Mouse (Mus musculus): Measurements from ENCODE around the gene Mfsd8. TPM values are rescaled to one million over a fixed set of nuclear protein-coding genes. Genes with fewer than 3 reads are reported as not detected.
A peak's percentile ranks its signal among the peaks of the same experiment; 100 is the strongest.
"Not testable (repeated sequence)": the region's sequence is repeated elsewhere in the genome, so short reads cannot be mapped to it uniquely, and the experiment has no call there.

The Mfsd8 gene
- 6.2 TPM in 2 replicates for polyA plus RNA-seq (2016; fragmentation: Nextera tagmentation; extraction: Ambion mirVana)

DNA sequence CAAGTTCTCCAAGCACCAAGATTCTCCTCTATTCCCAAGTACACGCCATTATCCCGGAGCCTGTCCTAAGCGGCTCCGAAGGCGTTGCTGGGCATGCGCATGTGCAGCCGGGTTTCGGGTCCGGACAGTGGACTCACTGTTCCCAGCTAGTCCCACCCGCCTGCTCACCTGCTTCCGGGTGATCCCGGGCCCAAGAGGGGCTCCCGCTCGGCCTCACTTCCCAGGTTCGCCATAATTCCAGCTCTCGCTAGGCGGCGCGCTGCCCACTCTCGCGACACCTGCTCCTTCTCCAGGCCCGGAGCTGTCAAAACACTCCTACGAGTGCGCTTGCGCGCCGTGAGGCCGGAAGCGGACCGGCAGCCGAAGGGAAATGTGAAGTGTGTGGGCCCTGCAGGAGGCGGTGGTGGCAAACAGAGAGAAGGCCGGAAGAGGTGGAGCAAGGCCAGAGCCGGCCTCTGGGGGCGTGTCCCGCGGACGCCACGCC is at the start of gene Mfsd8:
Gene Mfsd8, minus strand, starts transcription at position 414 of the 484 bp plus-strand sequence.
- 1% methylated on average over 39 of the region's 39 CpGs for WGBS
- not testable (repeated sequence) for H3K9me3 ChIP-seq
- H3K27ac ChIP-seq (replicated peaks), result peak within 1 kb of the TSS; percentile 81

GRCm38 (mm10) chr3:40894336-40894735 is 47.6 kb upstream of the Mfsd8 start:
- not testable (repeated sequence) for H3K27me3 ChIP-seq (replicated peaks; ENCODE audit: low read depth, poor library complexity, severe bottlenecking); H3K4me1 ChIP-seq; H3K36me3 ChIP-seq (replicated peaks); H3K9me3 ChIP-seq
- peak; percentile 47 for DNase-seq (ENCODE audit: low spot score)
- H3K4me3 ChIP-seq, result peak overlapping the region; percentile 64
- H3K27ac ChIP-seq (replicated peaks), result peak overlapping the region; percentile 57; the same call in 1 of the 2 replicates
- WGBS, result under 1% methylated on average over 22 of the region's 24 CpGs

More for the DNA sequence above, at the start of gene Mfsd8:
- H3K27me3 ChIP-seq (replicated peaks; ENCODE audit: low read depth, poor library complexity, severe bottlenecking); H3K36me3 ChIP-seq (replicated peaks); H3K4me1 ChIP-seq: not testable (repeated sequence)
- peak within 1 kb of the TSS; percentile 60 for H3K4me3 ChIP-seq
- DNase-seq (ENCODE audit: low spot score), result peak; percentile 98

- H3K36me3 ChIP-seq (replicated peaks); H3K4me1 ChIP-seq; H3K27me3 ChIP-seq (replicated peaks; ENCODE audit: low read depth, poor library complexity, severe bottlenecking); H3K9me3 ChIP-seq: not testable (repeated sequence)
- peak overlapping the region; percentile 64 for H3K4me3 ChIP-seq
- H3K27ac ChIP-seq (replicated peaks), result peak overlapping the region; percentile 66
- WGBS, result under 1% methylated on average over 38 of the region's 38 CpGs
- DNase-seq (ENCODE audit: low spot score), result peak; percentile 99
Measured at GRCm38 (mm10) chr3:40893816-40894258, 47.2 kb upstream of the Mfsd8 start.

DNA sequence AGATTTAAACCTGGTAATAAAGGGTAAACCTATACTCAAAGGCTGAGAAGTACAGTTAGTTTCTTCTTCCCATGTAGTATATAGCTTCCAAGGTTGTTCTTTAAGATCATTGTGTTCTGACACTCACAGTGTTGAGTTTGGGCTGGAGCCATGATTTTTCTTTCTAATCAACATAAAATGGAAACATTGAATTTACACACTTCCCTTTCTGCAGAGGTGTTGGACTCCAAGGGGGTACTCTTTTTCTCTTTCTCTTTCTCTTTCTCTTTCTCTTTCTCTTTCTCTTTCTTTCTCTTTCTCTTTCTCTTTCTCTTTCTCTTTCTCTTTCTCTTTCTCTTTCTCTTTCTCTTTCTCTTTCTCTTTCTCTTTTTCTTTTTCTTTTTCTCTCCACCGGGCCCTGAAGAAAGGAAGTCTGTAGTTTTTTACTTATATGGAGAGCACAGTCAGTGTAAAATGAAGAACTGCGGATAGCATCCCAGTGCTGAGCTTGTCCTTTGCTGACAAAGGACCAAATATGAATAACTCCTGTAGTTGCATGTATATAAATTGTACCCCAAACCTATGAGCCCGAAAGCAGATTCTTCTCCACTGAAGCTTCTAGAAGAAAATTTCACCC is 6.5 kb upstream of the Mfsd8 start:
- H3K36me3 ChIP-seq (replicated peaks); H3K9me3 ChIP-seq; H3K4me1 ChIP-seq; H3K27ac ChIP-seq (replicated peaks); H3K4me3 ChIP-seq; DNase-seq (ENCODE audit: low spot score); H3K27me3 ChIP-seq (replicated peaks; ENCODE audit: low read depth, poor library complexity, severe bottlenecking): not testable (repeated sequence)
- 91% methylated on average over 3 of the region's 3 CpGs for WGBS

- not testable (repeated sequence) for H3K4me3 ChIP-seq; DNase-seq (ENCODE audit: low spot score); H3K27me3 ChIP-seq (replicated peaks; ENCODE audit: low read depth, poor library complexity, severe bottlenecking); H3K9me3 ChIP-seq; H3K36me3 ChIP-seq (replicated peaks); H3K4me1 ChIP-seq; H3K27ac ChIP-seq (replicated peaks)
- 94% methylated on average over 2 of the region's 2 CpGs for WGBS
Measured at GRCm38 (mm10) chr3:40847936-40848335, 1.2 kb upstream of the Mfsd8 start.

- H3K36me3 ChIP-seq (replicated peaks); H3K4me1 ChIP-seq; H3K9me3 ChIP-seq; H3K27ac ChIP-seq (replicated peaks); H3K27me3 ChIP-seq (replicated peaks; ENCODE audit: low read depth, poor library complexity, severe bottlenecking): not testable (repeated sequence)
- DNase-seq (ENCODE audit: low spot score), result peak; percentile 65
- 2% methylated on average over 20 of the region's 21 CpGs for WGBS
- H3K4me3 ChIP-seq, result peak overlapping the region; percentile 60
Measured at GRCm38 (mm10) chr3:40847018-40847417, 332 bp upstream of the Mfsd8 start.

- H3K9me3 ChIP-seq; DNase-seq (ENCODE audit: low spot score); H3K4me1 ChIP-seq; H3K36me3 ChIP-seq (replicated peaks); H3K27me3 ChIP-seq (replicated peaks; ENCODE audit: low read depth, poor library complexity, severe bottlenecking): not testable (repeated sequence)
- 0% methylated on average over 4 of the region's 4 CpGs for WGBS
- peak within 1 kb of the TSS; percentile 81 for H3K27ac ChIP-seq (replicated peaks)
- H3K4me3 ChIP-seq, result peak within 1 kb of the TSS; percentile 60
Measured at GRCm38 (mm10) chr3:40846957-40847017, 101 bp upstream of the Mfsd8 start, which contains the start of gene Abhd18. Gene Abhd18 (plus strand): TSS chr3:40846970.

DNA sequence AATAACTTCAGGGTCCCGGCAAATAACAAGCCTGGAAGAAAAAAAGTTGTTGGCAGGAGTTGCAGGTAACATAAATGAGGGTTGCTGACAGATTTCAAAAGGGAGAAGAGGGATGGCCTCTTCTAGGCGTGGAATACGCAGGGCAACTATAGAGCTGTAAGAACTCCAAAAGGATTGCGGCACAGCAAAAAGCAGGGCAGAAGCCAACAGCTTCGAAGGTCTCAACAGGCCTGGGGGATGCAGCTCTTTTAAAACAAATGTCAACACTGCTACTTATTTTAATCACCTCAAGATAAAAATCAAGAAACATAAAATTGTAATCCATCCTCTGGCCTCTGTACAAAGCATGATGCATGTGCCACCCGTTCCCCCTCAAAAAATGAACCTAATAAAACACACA is 1.2 kb downstream of the Mfsd8 start:
- WGBS, result 90% methylated on average over 6 of the region's 6 CpGs
- H3K4me1 ChIP-seq; H3K9me3 ChIP-seq; H3K27me3 ChIP-seq (replicated peaks; ENCODE audit: low read depth, poor library complexity, severe bottlenecking); DNase-seq (ENCODE audit: low spot score); H3K36me3 ChIP-seq (replicated peaks): not testable (repeated sequence)
- Histone ChIP-seq H3K27ac (replicated peaks) (peak overlapping the region; percentile 81), H3K4me3 (peak overlapping the region; percentile 60)

- Histone ChIP-seq H3K36me3 (replicated peaks) (peaks cover 99% of the 10 kb centered on the region), H3K27ac (replicated peaks) (no peak overlapping the region), H3K9me3 (no peaks in the 10 kb centered on the region), H3K4me1 (no peaks in the 10 kb centered on the region), H3K4me3 (no peak overlapping the region), H3K27me3 (replicated peaks; ENCODE audit: low read depth, poor library complexity, severe bottlenecking) (no peaks in the 10 kb centered on the region)
- DNase-seq (ENCODE audit: low spot score), result no peak
- WGBS, result 97% methylated on average over 2 of the region's 2 CpGs
Measured at GRCm38 (mm10) chr3:40813275-40813674, 33.4 kb downstream of the Mfsd8 start.

GRCm38 (mm10) chr3:40809894-40810293 is 36.8 kb downstream of the Mfsd8 start:
- Histone ChIP-seq H3K27me3 (replicated peaks; ENCODE audit: low read depth, poor library complexity, severe bottlenecking) (no peaks in the 10 kb centered on the region), H3K4me1 (no peaks in the 10 kb centered on the region), H3K9me3 (no peaks in the 10 kb centered on the region), H3K27ac (replicated peaks) (no peak overlapping the region), H3K4me3 (no peak overlapping the region), H3K36me3 (replicated peaks) (peaks cover 99% of the 10 kb centered on the region)
- 82% methylated on average over 2 of the region's 2 CpGs for WGBS
- DNase-seq (ENCODE audit: low spot score), result no peak

DNA sequence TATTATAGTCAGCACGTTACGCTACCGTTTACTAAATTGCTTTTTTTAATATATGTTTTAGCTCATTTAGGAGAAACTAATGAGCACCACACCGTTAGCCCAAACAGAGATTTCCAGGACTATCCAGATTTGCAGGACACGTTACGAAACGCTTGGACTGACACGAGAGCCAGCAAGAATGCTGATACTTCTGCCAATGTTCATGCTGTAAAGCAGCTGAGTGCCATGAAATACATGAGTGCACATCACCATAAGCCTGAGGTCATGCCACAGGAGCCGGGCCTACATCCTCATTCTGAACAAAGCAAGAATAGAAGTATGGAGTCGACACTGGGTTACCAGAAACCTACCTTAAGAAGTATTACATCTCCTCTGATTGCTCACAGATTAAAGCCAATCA is 38.0 kb downstream of the Mfsd8 start:
- no peak for DNase-seq (ENCODE audit: low spot score)
- Histone ChIP-seq H3K27ac (replicated peaks) (no peak overlapping the region), H3K27me3 (replicated peaks; ENCODE audit: low read depth, poor library complexity, severe bottlenecking) (no peaks in the 10 kb centered on the region), H3K4me3 (no peak overlapping the region), H3K36me3 (replicated peaks) (peaks cover 96% of the 10 kb centered on the region), H3K9me3 (no peaks in the 10 kb centered on the region), H3K4me1 (no peaks in the 10 kb centered on the region)
- 97% methylated on average over 10 of the region's 10 CpGs for WGBS

- Histone ChIP-seq H3K4me1 (peaks cover 4% of the 10 kb centered on the region), H3K36me3 (replicated peaks) (peaks cover 96% of the 10 kb centered on the region)
Measured at GRCm38 (mm10) chr3:40806871-40807270, 39.8 kb downstream of the Mfsd8 start.

GRCm38 (mm10) chr3:40800373-40800823 is 46.3 kb downstream of the Mfsd8 start:
- under 1% methylated on average over 37 of the region's 37 CpGs for WGBS
- Histone ChIP-seq H3K4me1 (peaks cover 22% of the 10 kb centered on the region), H3K27me3 (replicated peaks; ENCODE audit: low read depth, poor library complexity, severe bottlenecking) (no peaks in the 10 kb centered on the region), H3K36me3 (replicated peaks) (peaks cover 41% of the 10 kb centered on the region), H3K9me3 (no peaks in the 10 kb centered on the region), H3K27ac (replicated peaks) (peak overlapping the region; percentile 95), H3K4me3 (peak overlapping the region; percentile 98)
- no peak for DNase-seq (ENCODE audit: low spot score)

More at GRCm38 (mm10) chr3:40806871-40807270, 39.8 kb downstream of the Mfsd8 start:
- Histone ChIP-seq H3K27ac (replicated peaks) (no peak overlapping the region), H3K9me3 (no peaks in the 10 kb centered on the region), H3K4me3 (no peak overlapping the region), H3K27me3 (replicated peaks; ENCODE audit: low read depth, poor library complexity, severe bottlenecking) (no peaks in the 10 kb centered on the region)
- DNase-seq (ENCODE audit: low spot score), result no peak
- WGBS, result 61% methylated on average over 2 of the region's 2 CpGs

All from embryonic facial prominence, embryonic 10.5 days (tissue).